Mouse (Mus musculus) neural tube, embryonic 11.5 days (tissue): ENCODE measurements around the gene Cyp1a1. TPM values are rescaled to one million over a fixed set of nuclear protein-coding genes. Genes with fewer than 3 reads are reported as not detected.

Source experiments
- ATAC-seq: fragments of 200-750 bp; cut with Nextera tagmentation; 2 replicates; pipeline ENCODE4 v1.8.0; 2017; ENCODE audit warnings: moderate number of reproducible peaks, mild to moderate bottlenecking, moderate TSS enrichment, moderate library complexity; ENCODE audit not compliant: insufficient read depth, low FRiP score, low TSS enrichment
- DNase-seq: peaks from one replicate; pipeline ENCODE4 v3.0.0-alpha.2; 2015; ENCODE audit warnings: low spot score
- H3K27ac ChIP-seq: fragments of 300-500 bp; sonication (generic); 2 replicates; pipeline ENCODE4 v1.5.1; 2014; ENCODE audit warnings: low read depth, mild to moderate bottlenecking, low read length
- H3K27me3 ChIP-seq: fragments of 300-500 bp; sonication (generic); 2 replicates; pipeline ENCODE4 v1.6.1; 2014; ENCODE audit warnings: mild to moderate bottlenecking, low read length, mixed read lengths; ENCODE audit not compliant: control insufficient read depth, insufficient read depth
- H3K36me3 ChIP-seq: fragments of 300-500 bp; sonication (generic); 2 replicates; pipeline ENCODE4 v1.6.1; 2014; ENCODE audit warnings: mild to moderate bottlenecking, low read length, moderate library complexity, mixed read lengths; ENCODE audit not compliant: control insufficient read depth, insufficient read depth
- H3K4me1 ChIP-seq: fragments of 300-500 bp; sonication (generic); 2 replicates; pipeline ENCODE4 v1.6.1; 2014; ENCODE audit warnings: low read length, mixed read lengths; ENCODE audit not compliant: control insufficient read depth, insufficient read depth
- H3K4me2 ChIP-seq: fragments of 300-500 bp; sonication (generic); 2 replicates; pipeline ENCODE4 v1.6.1; 2014; ENCODE audit warnings: low read depth, mild to moderate bottlenecking, moderate library complexity
- H3K4me3 ChIP-seq: fragments of 300-500 bp; sonication (generic); 2 replicates; pipeline ENCODE4 v1.5.1; 2014; ENCODE audit warnings: low read depth, low read length
- H3K9ac ChIP-seq: fragments of 300-500 bp; sonication (generic); 2 replicates; pipeline ENCODE4 v1.6.1; 2014; ENCODE audit warnings: mild to moderate bottlenecking, low read length
- H3K9me3 ChIP-seq: fragments of 300-500 bp; sonication (generic); 2 replicates; pipeline ENCODE4 v1.6.1; 2016; ENCODE audit warnings: low read length; ENCODE audit not compliant: control insufficient read depth
- WGBS: fragments of 180-500 bp; shearing (Covaris S2); extraction: QIAGEN DNeasy Blood & Tissue Kit; methylation state at CpG from one replicate; pipeline ENCODE4 v1.1.7; 2014; 5-methylcytosine and 5-hydroxymethylcytosine counted together
- polyA plus RNA-seq: library from polyadenylated mRNA; unstranded; fragments of >200 nt; fragmentation: Nextera tagmentation; extraction: Ambion mirVana; gene quantifications from 2 replicates; pipeline ENCODE4 v1.2.1, GENCODE M21; 2014

Gene Cyp1a1
- polyA plus RNA-seq: not detected in 2 replicates

GRCm38 (mm10) chr9:57687751-57688150 lies at the start of gene Cyp1a1:
Cyp1a1 (plus strand) TSS chr9:57687928.
- no peak within 1 kb of the TSS for H3K27ac ChIP-seq
- no peak within 1 kb of the TSS for H3K4me3 ChIP-seq
- no peaks in the 10 kb centered on the region for H3K36me3 ChIP-seq
- H3K4me2 ChIP-seq: no peak within 1 kb of the TSS
- no peaks in the 10 kb centered on the region for H3K9me3 ChIP-seq
- H3K4me1 ChIP-seq: no peaks in the 10 kb centered on the region
- DNase-seq (no peak), ATAC-seq (no peak)
- no peak within 1 kb of the TSS for H3K9ac ChIP-seq
- H3K27me3 ChIP-seq: no peaks in the 10 kb centered on the region
- 79% methylated on average over 2 of the region's 2 CpGs for WGBS

- no peak overlapping the region for H3K4me3 ChIP-seq
- no peaks in the 10 kb centered on the region for H3K27me3 ChIP-seq
- DNase-seq (no peak), ATAC-seq (no peak)
- peaks cover 35% of the 10 kb centered on the region for H3K4me1 ChIP-seq
- no peaks in the 10 kb centered on the region for H3K36me3 ChIP-seq
- H3K9ac ChIP-seq: peak overlapping the region; percentile 3; the same call in 1 of the 2 replicates
- 42% methylated on average over 8 of the region's 8 CpGs for WGBS
- no peak overlapping the region for H3K4me2 ChIP-seq
- H3K9me3 ChIP-seq: no peaks in the 10 kb centered on the region
- no peak overlapping the region for H3K27ac ChIP-seq
These were observed 48.9 kb upstream of the Cyp1a1 start for GRCm38 (mm10) chr9:57638651-57639459.

- Histone ChIP-seq H3K4me3 (no peak overlapping the region), H3K4me1 (peaks cover 41% of the 10 kb centered on the region), H3K4me2 (peak overlapping the region; percentile 20; the same call in 1 of the 2 replicates)
These were observed 47.9 kb upstream of the Cyp1a1 start for GRCm38 (mm10) chr9:57639661-57640328.

GRCm38 (mm10) chr9:57640384-57640783 lies 47.3 kb upstream of the Cyp1a1 start:
- 30% methylated on average over 14 of the region's 15 CpGs for WGBS
- ATAC-seq: no peak
- peak overlapping the region; percentile 20; the same call in 1 of the 2 replicates for H3K27ac ChIP-seq
- no peaks in the 10 kb centered on the region for H3K36me3 ChIP-seq
- H3K4me2 ChIP-seq: peak overlapping the region; percentile 20; the same call in 1 of the 2 replicates
- peaks cover 41% of the 10 kb centered on the region for H3K4me1 ChIP-seq
- no peak overlapping the region for H3K9ac ChIP-seq
- no peak for DNase-seq
- no peaks in the 10 kb centered on the region for H3K27me3 ChIP-seq
- no peak overlapping the region for H3K4me3 ChIP-seq
- H3K9me3 ChIP-seq: no peaks in the 10 kb centered on the region

More at GRCm38 (mm10) chr9:57639661-57640328, 47.9 kb upstream of the Cyp1a1 start:
- Histone ChIP-seq H3K9me3 (no peaks in the 10 kb centered on the region), H3K9ac (no peak overlapping the region), H3K27ac (no peak overlapping the region), H3K36me3 (no peaks in the 10 kb centered on the region), H3K27me3 (no peaks in the 10 kb centered on the region)
- WGBS: 81% methylated on average over 5 of the region's 5 CpGs
- DNase-seq: no peak
- no peak for ATAC-seq

GRCm38 (mm10) chr9:57641022-57641421 lies 46.7 kb upstream of the Cyp1a1 start:
- ATAC-seq: no peak
- no peaks in the 10 kb centered on the region for H3K9me3 ChIP-seq
- H3K4me2 ChIP-seq: no peak overlapping the region
- H3K4me3 ChIP-seq: no peak overlapping the region
- peaks cover 41% of the 10 kb centered on the region for H3K4me1 ChIP-seq
- no peaks in the 10 kb centered on the region for H3K27me3 ChIP-seq
- no peak overlapping the region for H3K9ac ChIP-seq
- H3K27ac ChIP-seq: no peak overlapping the region
- WGBS: 81% methylated on average over 1 of the region's 1 CpGs
- no peak for DNase-seq
- no peaks in the 10 kb centered on the region for H3K36me3 ChIP-seq

GRCm38 (mm10) chr9:57641775-57642550 lies 45.8 kb upstream of the Cyp1a1 start:
- Histone ChIP-seq H3K4me1 (peaks cover 41% of the 10 kb centered on the region), H3K4me2 (no peak overlapping the region), H3K36me3 (no peaks in the 10 kb centered on the region), H3K27me3 (no peaks in the 10 kb centered on the region), H3K4me3 (no peak overlapping the region), H3K9ac (no peak overlapping the region), H3K9me3 (no peaks in the 10 kb centered on the region), H3K27ac (no peak overlapping the region)
- ATAC-seq: no peak
- DNase-seq: no peak
- WGBS: 90% methylated on average over 13 of the region's 13 CpGs

- DNase-seq (no peak), ATAC-seq (no peak)
- no peaks in the 10 kb centered on the region for H3K27me3 ChIP-seq
- no peaks in the 10 kb centered on the region for H3K36me3 ChIP-seq
- H3K9ac ChIP-seq: no peak overlapping the region
- H3K9me3 ChIP-seq: no peaks in the 10 kb centered on the region
- no peak overlapping the region for H3K27ac ChIP-seq
- H3K4me3 ChIP-seq: peak overlapping the region; percentile 97
- peaks cover 35% of the 10 kb centered on the region for H3K4me1 ChIP-seq
- H3K4me2 ChIP-seq: peak overlapping the region; percentile 92
- WGBS: 75% methylated on average over 9 of the region's 9 CpGs
These were observed 44.4 kb upstream of the Cyp1a1 start for GRCm38 (mm10) chr9:57643169-57643855.

GRCm38 (mm10) chr9:57643856-57644180 lies 43.9 kb upstream of the Cyp1a1 start:
- Histone ChIP-seq H3K9ac (peak overlapping the region; percentile 98), H3K9me3 (no peaks in the 10 kb centered on the region), H3K4me1 (peaks cover 30% of the 10 kb centered on the region), H3K36me3 (no peaks in the 10 kb centered on the region), H3K27ac (no peak overlapping the region), H3K4me3 (peak overlapping the region; percentile 97), H3K4me2 (peak overlapping the region; percentile 92), H3K27me3 (no peaks in the 10 kb centered on the region)
- WGBS: 70% methylated on average over 7 of the region's 7 CpGs
- DNase-seq: no peak
- ATAC-seq: no peak
